Mouse (Mus musculus): ENCODE measurements around the gene Coq3. TPM values are rescaled to one million over a fixed set of nuclear protein-coding genes. Genes with fewer than 3 reads are reported as not detected.

The Coq3 gene
- polyA plus RNA-seq, 1 experiment: 0.10 TPM

DNA sequence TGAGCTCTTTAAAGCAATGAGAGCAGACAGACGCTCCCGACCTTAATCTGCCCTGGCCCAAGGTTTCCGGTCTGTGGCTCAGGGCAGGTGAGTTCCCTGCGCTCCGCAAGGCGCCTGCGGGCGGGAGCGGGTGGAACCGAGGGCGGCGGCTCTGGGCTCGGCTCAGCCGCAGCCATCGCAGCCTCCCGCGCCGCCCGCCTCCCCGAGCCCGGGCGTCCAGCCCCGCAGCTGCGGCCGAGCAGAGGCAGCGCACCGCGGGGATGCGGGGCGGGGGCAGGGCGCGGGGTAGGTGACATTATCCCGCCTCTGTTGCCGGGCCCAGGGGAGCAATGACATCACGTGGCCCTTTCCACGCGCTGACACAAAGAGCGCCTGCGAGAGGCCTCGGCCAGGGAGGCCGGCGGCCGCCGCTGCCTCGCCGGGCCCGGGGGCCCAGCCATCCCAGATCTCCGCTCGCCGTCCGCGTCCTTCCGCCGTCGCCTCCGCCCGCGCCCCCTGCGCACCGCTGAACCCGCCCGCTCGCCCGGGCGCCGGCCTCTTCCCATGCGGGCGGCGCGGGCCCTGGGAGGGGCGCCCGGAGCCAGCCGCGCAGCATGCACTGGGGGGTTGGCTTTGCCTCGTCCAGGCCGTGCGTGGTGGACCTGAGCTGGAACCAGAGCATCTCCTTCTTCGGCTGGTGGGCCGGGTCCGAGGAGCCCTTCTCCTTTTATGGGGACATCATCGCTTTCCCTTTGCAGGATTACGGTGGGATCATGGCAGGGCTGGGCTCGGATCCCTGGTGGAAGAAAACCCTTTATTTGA is 51.7 kb downstream of the Coq3 start, which contains the start of gene Faxc:
Faxc (plus strand) TSS at position 359 of the 801 bp plus-strand sequence.
- TF ChIP-seq GATA1 (IDR thresholded peaks at IDR 0.05; ENCODE audit: low read length): no peak
- no peak for TF ChIP-seq TAL1 (IDR thresholded peaks at IDR 0.05; ENCODE audit: low read length)

DNA sequence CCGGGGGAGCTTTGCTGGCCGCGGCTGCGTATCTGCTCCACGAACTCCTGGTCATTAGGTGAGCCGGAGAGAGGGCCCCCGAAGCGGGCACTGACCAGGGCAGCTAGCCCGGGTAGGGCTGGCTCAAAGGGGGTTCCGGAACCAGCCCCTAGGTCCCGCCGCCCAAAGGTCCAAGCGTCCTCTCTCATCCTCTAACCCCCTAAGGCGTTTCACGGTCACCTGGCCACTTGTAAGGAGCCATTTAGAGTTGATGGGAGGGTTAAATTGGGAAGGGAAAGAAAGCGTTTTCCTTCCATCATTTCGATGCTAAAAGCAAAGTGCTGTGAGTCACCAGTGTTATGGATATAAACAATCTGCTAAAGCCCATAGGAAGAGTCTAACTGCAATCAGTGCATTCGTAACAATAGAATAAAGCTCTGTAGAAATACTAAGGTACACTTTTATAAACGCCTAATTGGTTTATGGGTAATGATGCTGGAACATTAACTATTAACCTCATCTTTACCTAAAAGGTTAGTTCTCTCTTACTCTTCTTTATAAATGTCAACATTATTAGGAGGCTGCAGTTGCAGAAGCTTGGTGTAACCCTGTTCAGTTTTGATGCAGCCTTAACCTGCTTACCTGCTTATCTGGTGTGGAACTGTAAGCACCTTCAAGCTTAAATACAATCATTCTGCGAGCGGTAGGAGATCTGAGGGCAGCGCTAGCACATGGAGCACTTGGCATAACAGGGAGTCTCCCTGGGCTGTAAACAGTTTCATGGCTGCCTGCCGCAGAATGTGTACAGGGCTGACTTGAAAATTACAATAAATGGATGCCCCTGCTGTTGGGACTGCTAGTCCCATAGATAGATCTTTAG is 52.5 kb downstream of the Coq3 start:
- Histone ChIP-seq H3K4me3 (replicated peaks) (no peak overlapping the region), H3K27me3 (ENCODE audit: control insufficient read depth) (peaks cover 40% of the 10 kb centered on the region), H3K36me3 (ENCODE audit: control insufficient read depth) (no peaks in the 10 kb centered on the region), H3K9me3 (ENCODE audit: control insufficient read depth, low read length) (no peaks in the 10 kb centered on the region), H3K4me1 (ENCODE audit: control insufficient read depth) (no peaks in the 10 kb centered on the region)
- TF ChIP-seq TAL1 (IDR thresholded peaks at IDR 0.05; ENCODE audit: low read length) (no peak), GATA1 (IDR thresholded peaks at IDR 0.05; ENCODE audit: low read length) (no peak)

More for the DNA sequence above, 51.7 kb downstream of the Coq3 start, which contains the start of gene Faxc:
- peaks cover 40% of the 10 kb centered on the region for H3K27me3 ChIP-seq (ENCODE audit: control insufficient read depth)
- no peaks in the 10 kb centered on the region for H3K9me3 ChIP-seq (ENCODE audit: control insufficient read depth, low read length)
- H3K36me3 ChIP-seq (ENCODE audit: control insufficient read depth): no peaks in the 10 kb centered on the region
- H3K4me3 ChIP-seq (replicated peaks): peak within 1 kb of the TSS; percentile 29
- no peaks in the 10 kb centered on the region for H3K4me1 ChIP-seq (ENCODE audit: control insufficient read depth)

DNA sequence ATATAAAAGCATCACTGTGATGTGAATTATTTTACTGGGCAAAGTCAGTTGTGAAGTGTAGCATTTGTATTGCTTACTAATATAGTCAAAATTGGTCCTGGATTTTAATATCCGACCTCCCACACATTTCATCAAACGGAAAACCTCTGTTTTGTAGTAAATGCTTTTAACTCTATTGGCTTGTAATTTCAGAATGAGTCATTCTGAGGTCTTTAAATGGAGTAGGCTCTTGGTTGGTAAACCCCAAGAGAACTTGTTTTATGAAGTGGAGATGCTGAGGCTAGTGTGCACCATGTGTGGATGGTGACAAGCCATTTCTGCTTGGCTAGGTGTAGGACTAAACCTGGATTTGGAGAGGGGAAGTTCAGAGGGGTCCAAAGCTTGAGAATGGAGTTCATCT is 55.9 kb downstream of the Coq3 start:
- H3K9me3 ChIP-seq (ENCODE audit: control insufficient read depth, low read length): no peaks in the 10 kb centered on the region

DNA sequence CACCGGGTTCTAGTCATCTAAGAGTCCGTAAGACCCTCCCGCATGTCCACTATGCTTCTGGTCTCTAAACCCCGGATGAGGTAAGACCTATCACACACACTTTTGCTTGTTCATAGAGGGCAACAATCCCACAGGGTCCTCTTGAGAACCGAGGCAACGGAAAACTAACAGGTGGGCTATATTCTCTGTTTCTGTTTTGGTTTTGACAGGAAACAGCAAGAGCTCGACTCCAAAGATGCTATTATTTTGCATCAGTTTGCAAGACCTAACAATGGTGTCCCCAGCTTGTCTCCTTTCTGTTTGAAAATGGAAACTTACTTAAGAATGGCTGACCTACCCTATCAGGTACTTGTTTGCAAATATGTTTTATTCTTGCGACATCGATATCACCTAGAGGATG is 57.0 kb downstream of the Coq3 start:
- no peak overlapping the region for H3K4me3 ChIP-seq (replicated peaks)
- TF ChIP-seq GATA1 (IDR thresholded peaks at IDR 0.05; ENCODE audit: low read length) (no peak), TAL1 (IDR thresholded peaks at IDR 0.05; ENCODE audit: low read length) (no peak)
- H3K4me1 ChIP-seq (ENCODE audit: control insufficient read depth): no peaks in the 10 kb centered on the region
- H3K27me3 ChIP-seq (ENCODE audit: control insufficient read depth): peaks cover 18% of the 10 kb centered on the region
- no peaks in the 10 kb centered on the region for H3K9me3 ChIP-seq (ENCODE audit: control insufficient read depth, low read length)
- no peaks in the 10 kb centered on the region for H3K36me3 ChIP-seq (ENCODE audit: control insufficient read depth)

More for the DNA sequence above, 55.9 kb downstream of the Coq3 start:
- TF ChIP-seq GATA1 (IDR thresholded peaks at IDR 0.05; ENCODE audit: low read length) (no peak), TAL1 (IDR thresholded peaks at IDR 0.05; ENCODE audit: low read length) (no peak)
- Histone ChIP-seq H3K4me3 (replicated peaks) (no peak overlapping the region), H3K27me3 (ENCODE audit: control insufficient read depth) (peaks cover 29% of the 10 kb centered on the region), H3K36me3 (ENCODE audit: control insufficient read depth) (no peaks in the 10 kb centered on the region), H3K4me1 (ENCODE audit: control insufficient read depth) (no peaks in the 10 kb centered on the region)

DNA sequence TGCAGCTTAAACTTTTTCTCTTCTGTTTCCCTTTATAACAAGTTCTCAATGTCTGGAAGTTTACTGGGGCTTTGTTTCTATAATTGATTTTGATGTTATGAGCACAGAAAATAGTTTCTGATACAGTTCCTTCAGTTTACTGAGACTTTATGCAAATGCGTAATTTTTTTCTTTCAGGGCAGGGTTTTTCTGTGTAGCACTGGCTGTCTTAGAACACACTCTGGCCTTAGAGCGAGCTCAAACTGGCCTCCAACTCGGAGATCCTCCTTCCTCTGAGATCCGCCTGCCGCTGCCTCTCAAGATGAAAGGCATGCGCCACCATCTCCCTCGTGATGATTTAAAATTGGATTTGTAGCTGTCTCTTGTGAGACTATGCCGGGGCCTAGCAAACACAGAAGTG is 58.4 kb downstream of the Coq3 start:
- peaks cover 4% of the 10 kb centered on the region for H3K27me3 ChIP-seq (ENCODE audit: control insufficient read depth)
- H3K36me3 ChIP-seq (ENCODE audit: control insufficient read depth): no peaks in the 10 kb centered on the region

DNA sequence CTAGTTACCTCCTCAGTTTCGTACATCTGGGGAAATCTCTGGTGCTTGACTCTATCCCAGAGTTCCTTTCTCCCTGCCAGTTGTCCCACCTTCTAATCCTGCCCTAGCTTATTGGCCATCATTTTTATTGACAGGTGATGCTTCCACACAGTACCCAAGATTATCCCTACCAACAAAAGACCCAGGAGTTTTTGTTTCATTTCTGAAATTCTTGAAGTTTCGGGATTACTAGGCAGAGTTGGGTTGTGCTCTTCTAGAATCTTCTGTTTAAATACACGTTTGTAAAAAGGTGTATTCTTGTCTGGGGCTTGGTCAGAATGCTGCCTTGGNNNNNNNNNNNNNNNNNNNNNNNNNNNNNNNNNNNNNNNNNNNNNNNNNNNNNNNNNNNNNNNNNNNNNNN is 65.2 kb downstream of the Coq3 start:
- Histone ChIP-seq H3K36me3 (ENCODE audit: control insufficient read depth) (no peaks in the 10 kb centered on the region), H3K4me1 (ENCODE audit: control insufficient read depth) (no peaks in the 10 kb centered on the region), H3K9me3 (ENCODE audit: control insufficient read depth, low read length) (no peaks in the 10 kb centered on the region), H3K4me3 (replicated peaks) (no peak overlapping the region), H3K27me3 (ENCODE audit: control insufficient read depth) (no peaks in the 10 kb centered on the region)
- TF ChIP-seq TAL1 (IDR thresholded peaks at IDR 0.05; ENCODE audit: low read length) (no peak), GATA1 (IDR thresholded peaks at IDR 0.05; ENCODE audit: low read length) (no peak)

More for the DNA sequence above, 58.4 kb downstream of the Coq3 start:
- Histone ChIP-seq H3K4me3 (replicated peaks) (no peak overlapping the region), H3K4me1 (ENCODE audit: control insufficient read depth) (no peaks in the 10 kb centered on the region), H3K9me3 (ENCODE audit: control insufficient read depth, low read length) (no peaks in the 10 kb centered on the region)
- TF ChIP-seq GATA1 (IDR thresholded peaks at IDR 0.05; ENCODE audit: low read length) (no peak), TAL1 (IDR thresholded peaks at IDR 0.05; ENCODE audit: low read length) (no peak)

DNA sequence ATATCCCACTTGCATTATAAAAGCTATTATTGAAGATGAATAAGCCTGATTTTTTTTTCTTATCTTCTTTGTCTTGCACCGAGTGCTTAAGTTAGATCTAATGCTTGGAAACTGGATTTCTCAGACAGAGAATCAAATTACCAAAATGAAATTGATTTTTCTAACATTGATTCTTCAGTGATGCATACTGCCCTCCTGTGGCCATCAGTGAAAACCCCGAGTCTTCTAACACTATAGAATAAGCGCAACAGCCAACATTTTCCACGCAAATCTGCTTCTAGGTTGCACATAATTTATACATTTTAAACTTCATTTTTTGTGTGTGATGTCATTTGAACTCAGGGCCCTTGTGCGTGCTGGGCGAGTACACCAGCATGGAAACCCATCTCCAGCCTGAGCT is 72.0 kb downstream of the Coq3 start:
- no peak for TF ChIP-seq TAL1 (IDR thresholded peaks at IDR 0.05; ENCODE audit: low read length)
- TF ChIP-seq GATA1 (IDR thresholded peaks at IDR 0.05; ENCODE audit: low read length): no peak
- H3K4me3 ChIP-seq (replicated peaks): no peak overlapping the region
- no peaks in the 10 kb centered on the region for H3K9me3 ChIP-seq (ENCODE audit: control insufficient read depth, low read length)
- no peaks in the 10 kb centered on the region for H3K4me1 ChIP-seq (ENCODE audit: control insufficient read depth)
- no peaks in the 10 kb centered on the region for H3K27me3 ChIP-seq (ENCODE audit: control insufficient read depth)
- H3K36me3 ChIP-seq (ENCODE audit: control insufficient read depth): no peaks in the 10 kb centered on the region

DNA sequence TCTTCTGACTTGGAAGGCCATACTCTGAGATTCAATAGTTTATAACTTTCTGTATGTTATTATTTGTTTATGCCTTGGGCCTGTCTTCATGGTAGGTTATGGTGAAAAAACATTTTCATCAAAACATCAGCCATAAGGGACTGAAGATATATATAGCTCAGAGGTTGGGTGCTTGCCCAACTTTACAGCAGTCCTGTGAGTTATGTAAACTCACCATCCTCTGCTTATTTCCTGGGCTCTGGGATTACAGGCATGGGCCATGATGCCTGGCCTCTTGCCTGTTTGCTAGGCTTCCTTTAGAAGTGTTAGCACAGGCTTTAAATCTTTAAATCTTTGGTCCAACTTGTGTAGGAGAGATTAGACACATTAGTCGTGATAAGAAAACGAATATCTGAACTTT is 72.8 kb downstream of the Coq3 start:
- Histone ChIP-seq H3K4me3 (replicated peaks) (no peak overlapping the region), H3K9me3 (ENCODE audit: control insufficient read depth, low read length) (no peaks in the 10 kb centered on the region), H3K36me3 (ENCODE audit: control insufficient read depth) (no peaks in the 10 kb centered on the region), H3K4me1 (ENCODE audit: control insufficient read depth) (no peaks in the 10 kb centered on the region), H3K27me3 (ENCODE audit: control insufficient read depth) (no peaks in the 10 kb centered on the region)
- no peak for TF ChIP-seq GATA1 (IDR thresholded peaks at IDR 0.05; ENCODE audit: low read length)
